Mouse (Mus musculus) MEL (cell line): ENCODE data around the gene Tmem212.

Experiments
- CTCF ChIP-seq, 3 experiments: IDR thresholded peaks in 2 of 3; conservative IDR thresholded peaks in 1 of 3; 2 replicates each; pipeline ENCODE4 v1.5.1; 2011 to 2012; ENCODE audit warnings: low read length in 3 of 3, low read depth in 2 of 3, mild to moderate bottlenecking in 2 of 3, improper control_type of control experiment in 1 of 3, inconsistent platforms in 1 of 3, mixed read lengths in 1 of 3, moderate library complexity in 1 of 3; ENCODE audit not compliant: control insufficient read depth in 1 of 3, insufficient read depth in 1 of 3, poor library complexity in 1 of 3, severe bottlenecking in 1 of 3
- GABPA ChIP-seq: IDR thresholded peaks from 2 replicates; pipeline ENCODE4 v1.6.1; 2012; ENCODE audit warnings: low read depth, mild to moderate bottlenecking, inconsistent platforms, low read length, improper control_type of control experiment, moderate library complexity
- GATA1 ChIP-seq: IDR thresholded peaks from 2 replicates; pipeline ENCODE4 v1.6.1; 2011; ENCODE audit warnings: low read depth, low read length, improper control_type of control experiment
- KAT2A ChIP-seq: conservative IDR thresholded peaks from 2 replicates; pipeline ENCODE4 v1.6.1; 2012; ENCODE audit warnings: low read depth, low read length, improper control_type of control experiment, inconsistent platforms
- MYB ChIP-seq: IDR thresholded peaks from 2 replicates; pipeline ENCODE4 v1.6.1; 2011; ENCODE audit warnings: mild to moderate bottlenecking, low read depth, low read length, improper control_type of control experiment
- POLR2A ChIP-seq, 2 experiments: IDR thresholded peaks; 2 replicates each; pipeline ENCODE4 v1.6.1; 2011 to 2012; ENCODE audit warnings: low read length in 2 of 2, mild to moderate bottlenecking in 2 of 2, control low read depth in 1 of 2, improper control_type of control experiment in 1 of 2, low read depth in 1 of 2, moderate library complexity in 1 of 2; ENCODE audit not compliant: control insufficient read depth in 1 of 2, insufficient read depth in 1 of 2, poor library complexity in 1 of 2
- POLR2AphosphoS5 ChIP-seq: IDR thresholded peaks from 2 replicates; pipeline ENCODE4 v1.6.1; 2012; ENCODE audit warnings: low read depth, borderline replicate concordance, mild to moderate bottlenecking, inconsistent platforms, low read length, moderate library complexity, mixed read lengths
- RCOR1 ChIP-seq: IDR thresholded peaks from 2 replicates; pipeline ENCODE4 v1.6.1; 2012; ENCODE audit warnings: low read depth, mild to moderate bottlenecking, inconsistent platforms, low read length, improper control_type of control experiment
- TBP ChIP-seq: IDR thresholded peaks from 2 replicates; pipeline ENCODE4 v1.8.0; 2011; ENCODE audit warnings: low read depth, low read length, improper control_type of control experiment
- USF2 ChIP-seq, 2 experiments: IDR thresholded peaks; 2 replicates each; pipeline ENCODE4 v1.6.1; 2011 to 2012; ENCODE audit warnings: improper control_type of control experiment in 2 of 2, low read length in 2 of 2, borderline replicate concordance in 1 of 2, inconsistent platforms in 1 of 2, low read depth in 1 of 2, mild to moderate bottlenecking in 1 of 2; ENCODE audit not compliant: insufficient read depth in 1 of 2
- ZC3H11A ChIP-seq: IDR thresholded peaks from 2 replicates; pipeline ENCODE4 v1.6.1; 2012; ENCODE audit warnings: low read depth, mild to moderate bottlenecking, inconsistent platforms, low read length, improper control_type of control experiment

DNA sequence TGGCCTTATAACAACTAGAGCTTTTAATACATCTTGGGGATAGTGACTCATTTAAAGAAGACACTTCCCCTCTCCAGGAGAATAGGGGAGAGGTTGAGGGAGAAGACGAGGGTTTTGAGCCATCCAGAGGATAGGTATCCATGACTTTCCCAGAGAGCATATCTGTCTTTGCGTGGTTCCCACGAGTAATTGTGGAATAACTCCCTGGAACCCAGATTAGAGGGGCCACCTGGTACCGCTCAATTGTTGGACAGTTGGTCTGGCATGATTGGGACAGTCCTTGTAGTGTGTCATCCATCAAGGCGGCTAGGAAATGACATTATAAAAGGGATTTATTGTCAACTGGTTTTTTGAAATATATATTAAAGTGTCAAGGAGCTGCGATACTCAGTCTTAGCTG is 35.1 kb downstream of the Tmem212 start:
- TF ChIP-seq POLR2A (IDR thresholded peaks at IDR 0.05; ENCODE audit: control insufficient read depth in 1 of 2, insufficient read depth in 1 of 2, low read depth in 1 of 2, low read length in 2 of 2, poor library complexity in 1 of 2) (no peak), ZC3H11A (no peak), CTCF (IDR thresholded peaks at IDR 0.05 in 2 of 3, conservative IDR thresholded peaks at IDR 0.05 in 1 of 3; ENCODE audit: control insufficient read depth in 1 of 3, insufficient read depth in 1 of 3, low read depth in 2 of 3, low read length in 3 of 3, poor library complexity in 1 of 3, severe bottlenecking in 1 of 3) (no peak), POLR2AphosphoS5 (no peak), MYB (no peak), KAT2A (no peak), USF2 (IDR thresholded peaks at IDR 0.05; ENCODE audit: borderline replicate concordance in 1 of 2, insufficient read depth in 1 of 2, low read depth in 1 of 2, low read length in 2 of 2) (no peak), TBP (no peak), GATA1 (no peak), GABPA (no peak), RCOR1 (no peak)
